Mouse (Mus musculus) MEL-GATA-1-ER (cell line): ENCODE measurements around the gene Pym1.

Experiments used
- DNase-seq: peaks from one replicate; pipeline ENCODE4 v3.0.0-alpha.2; 2012; ENCODE audit warnings: low read depth; ENCODE audit errors: extremely low read depth

The Pym1 gene

GRCm38 (mm10) chr10:128744680-128745601 lies 2.7 kb upstream of the Pym1 start, which contains the start of gene Dgka:
Gene Dgka, minus strand, starts transcription at chr10:128744855.
- peak; percentile 53 for DNase-seq

- no peak for DNase-seq
Measured at GRCm38 (mm10) chr10:128745946-128746613, 1.6 kb upstream of the Pym1 start.

GRCm38 (mm10) chr10:128746972-128747645 lies 580 bp upstream of the Pym1 start:
- no peak for DNase-seq

- DNase-seq: peak; percentile 83
Measured at GRCm38 (mm10) chr10:128748252-128748864, 669 bp downstream of the Pym1 start.

GRCm38 (mm10) chr10:128772895-128773294 lies 25.2 kb downstream of the Pym1 start:
- DNase-seq: no peak

- no peak for DNase-seq
Measured at GRCm38 (mm10) chr10:128773685-128774084, 26.0 kb downstream of the Pym1 start.

GRCm38 (mm10) chr10:128778441-128778840 lies 30.8 kb downstream of the Pym1 start:
- no peak for DNase-seq

GRCm38 (mm10) chr10:128779011-128779795 lies 31.5 kb downstream of the Pym1 start:
- DNase-seq: peak; percentile 44

GRCm38 (mm10) chr10:128780200-128780599 lies 32.5 kb downstream of the Pym1 start:
- no peak for DNase-seq

GRCm38 (mm10) chr10:128790398-128791124 lies 42.9 kb downstream of the Pym1 start, which contains the start of gene Mmp19:
Gene Mmp19, plus strand, starts transcription at chr10:128790910.
- no peak for DNase-seq

- no peak for DNase-seq
Measured at GRCm38 (mm10) chr10:128792041-128792440, 44.4 kb downstream of the Pym1 start.

GRCm38 (mm10) chr10:128793258-128793657 lies 45.6 kb downstream of the Pym1 start:
- DNase-seq: peak; percentile 52

- no peak for DNase-seq
Measured at GRCm38 (mm10) chr10:128794391-128794790, 46.7 kb downstream of the Pym1 start.

GRCm38 (mm10) chr10:128795581-128795980 lies 47.9 kb downstream of the Pym1 start:
- no peak for DNase-seq

- DNase-seq: no peak
Measured at GRCm38 (mm10) chr10:128798676-128799075, 51.0 kb downstream of the Pym1 start.

- no peak for DNase-seq
Measured at GRCm38 (mm10) chr10:128801981-128802495, 54.3 kb downstream of the Pym1 start.

GRCm38 (mm10) chr10:128802956-128803355 lies 55.3 kb downstream of the Pym1 start:
- DNase-seq: no peak

GRCm38 (mm10) chr10:128803361-128803760 lies 55.7 kb downstream of the Pym1 start:
- no peak for DNase-seq

- peak; percentile 26 for DNase-seq
Measured at GRCm38 (mm10) chr10:128803771-128804270, 56.1 kb downstream of the Pym1 start, which contains the start of gene Dnajc14. Gene Dnajc14, plus strand, starts transcription at chr10:128804062.
